Mouse (Mus musculus): Measurements from ENCODE around the gene Arl16. TPM values are rescaled to one million over a fixed set of nuclear protein-coding genes. Genes with fewer than 3 reads are reported as not detected.

The Arl16 gene
- total and polyA plus RNA-seq, 3 experiments: 20.0 to 20.8 TPM; not detected in 1

- Histone ChIP-seq H3K27ac (ENCODE audit: control insufficient read depth, low read depth, low read length) (no peak overlapping the region), H3K9ac (ENCODE audit: control insufficient read depth, low read depth, low read length, poor library complexity, severe bottlenecking) (no peak overlapping the region), H3K4me1 (ENCODE audit: control insufficient read depth in 1 of 2, insufficient read depth in 2 of 2, low read length in 2 of 2) (peaks cover 25 to 38% of the 10 kb centered on the region in 2 experiments), H3K79me2 (ENCODE audit: control insufficient read depth, insufficient read depth, low read length, poor library complexity) (no peaks in the 10 kb centered on the region), H3K27me3 (ENCODE audit: control insufficient read depth in 1 of 2, insufficient read depth in 2 of 2, low read length in 2 of 2) (no peaks in the 10 kb centered on the region), H3K36me3 (ENCODE audit: control insufficient read depth in 1 of 2, insufficient read depth in 2 of 2, low read length in 2 of 2) (peaks cover 0 to 21% of the 10 kb centered on the region in 2 experiments; a peak in 2 of 4 replicates), H3K4me3 (ENCODE audit: control insufficient read depth in 1 of 2, insufficient read depth in 1 of 2, low read depth in 2 of 2, low read length in 2 of 2) (no peak overlapping the region), H3K9me3 (replicated peaks; ENCODE audit: insufficient read depth, low read length) (no peaks in the 10 kb centered on the region)
- DNase-seq (ENCODE audit: low read depth, low spot score): no peak
- TF ChIP-seq MYB (IDR thresholded peaks at IDR 0.05; ENCODE audit: low read depth, low read length) (no peak), ZMIZ1 (IDR thresholded peaks at IDR 0.05; ENCODE audit: low read depth, low read length) (no peak), EP300 (IDR thresholded peaks at IDR 0.05; ENCODE audit: low read depth in 1 of 2, low read length in 2 of 2) (no peak), USF2 (IDR thresholded peaks at IDR 0.05; ENCODE audit: borderline replicate concordance in 1 of 2, insufficient read depth in 1 of 2, low read depth in 1 of 2, low read length in 2 of 2) (no peak), CTCF (IDR thresholded peaks at IDR 0.05 in 2 of 3, conservative IDR thresholded peaks at IDR 0.05 in 1 of 3; ENCODE audit: control insufficient read depth in 1 of 3, insufficient read depth in 1 of 3, low read depth in 2 of 3, low read length in 3 of 3, poor library complexity in 1 of 3, severe bottlenecking in 1 of 3) (no peak), NRF1 (IDR thresholded peaks at IDR 0.05; ENCODE audit: insufficient read depth, low read depth, low read length, poor library complexity, severe bottlenecking) (no peak), MXI1 (IDR thresholded peaks at IDR 0.05; ENCODE audit: low read depth, low read length) (no peak), GATA1 (IDR thresholded peaks at IDR 0.05; ENCODE audit: low read depth, low read length) (no peak), UBTF (IDR thresholded peaks at IDR 0.05; ENCODE audit: borderline replicate concordance, insufficient read depth, low read depth, low read length) (no peak), MAX (IDR thresholded peaks at IDR 0.05; ENCODE audit: low read length) (no peak), CHD1 (IDR thresholded peaks at IDR 0.05; ENCODE audit: low read depth, low read length) (no peak), CHD2 (IDR thresholded peaks at IDR 0.05; ENCODE audit: low read length) (no peak)
Observed at GRCm38 (mm10) chr11:120447179-120447578, 20.2 kb downstream of the Arl16 start.

- Histone ChIP-seq H3K9me3 (replicated peaks; ENCODE audit: insufficient read depth, low read length) (no peaks in the 10 kb centered on the region), H3K27me3 (ENCODE audit: control insufficient read depth in 1 of 2, insufficient read depth in 2 of 2, low read length in 2 of 2) (no peaks in the 10 kb centered on the region), H3K79me2 (ENCODE audit: control insufficient read depth, insufficient read depth, low read length, poor library complexity) (no peaks in the 10 kb centered on the region), H3K4me3 (ENCODE audit: control insufficient read depth in 1 of 2, insufficient read depth in 1 of 2, low read depth in 2 of 2, low read length in 2 of 2) (no peak overlapping the region), H3K27ac (ENCODE audit: control insufficient read depth, low read depth, low read length) (no peak overlapping the region), H3K9ac (ENCODE audit: control insufficient read depth, low read depth, low read length, poor library complexity, severe bottlenecking) (no peak overlapping the region), H3K36me3 (ENCODE audit: control insufficient read depth in 1 of 2, insufficient read depth in 2 of 2, low read length in 2 of 2) (peaks cover 0 to 18% of the 10 kb centered on the region in 2 experiments; a peak in 2 of 4 replicates), H3K4me1 (ENCODE audit: control insufficient read depth in 1 of 2, insufficient read depth in 2 of 2, low read length in 2 of 2) (peaks cover 21 to 32% of the 10 kb centered on the region in 2 experiments)
- peak; percentile 86 for DNase-seq (ENCODE audit: low read depth, low spot score)
- no peak for TF ChIP-seq POLR2A (IDR thresholded peaks at IDR 0.05; ENCODE audit: control insufficient read depth in 1 of 2, insufficient read depth in 1 of 2, low read depth in 1 of 2, low read length in 2 of 2, poor library complexity in 1 of 2)
- TF ChIP-seq KAT2A (conservative IDR thresholded peaks at IDR 0.05; ENCODE audit: low read depth, low read length): no peak
- TF ChIP-seq ZNF384 (IDR thresholded peaks at IDR 0.05; ENCODE audit: low read depth, low read length): peak; percentile 41; the same call in 1 of the 2 replicates
- no peak for TF ChIP-seq POLR2AphosphoS5 (IDR thresholded peaks at IDR 0.05; ENCODE audit: borderline replicate concordance, low read depth, low read length)
- no peak for TF ChIP-seq ELF1 (IDR thresholded peaks at IDR 0.05; ENCODE audit: low read depth, low read length)
- no peak for TF ChIP-seq MEF2A (IDR thresholded peaks at IDR 0.05; ENCODE audit: extremely low read depth, insufficient replicate concordance, low read depth, low read length, poor library complexity, severe bottlenecking)
- TF ChIP-seq HCFC1 (IDR thresholded peaks at IDR 0.05; ENCODE audit: low read depth, low read length): no peak
- peak; percentile 26 to 59; a peak in 3 of 4 replicates for TF ChIP-seq EP300 (IDR thresholded peaks at IDR 0.05; ENCODE audit: low read depth in 1 of 2, low read length in 2 of 2)
- TF ChIP-seq CTCF (IDR thresholded peaks at IDR 0.05 in 2 of 3, conservative IDR thresholded peaks at IDR 0.05 in 1 of 3; ENCODE audit: control insufficient read depth in 1 of 3, insufficient read depth in 1 of 3, low read depth in 2 of 3, low read length in 3 of 3, poor library complexity in 1 of 3, severe bottlenecking in 1 of 3): no peak
- no peak for TF ChIP-seq E2F4 (IDR thresholded peaks at IDR 0.05; ENCODE audit: borderline replicate concordance, low read depth, low read length)
- TF ChIP-seq USF1 (IDR thresholded peaks at IDR 0.05; ENCODE audit: low read depth, low read length): no peak
- no peak for TF ChIP-seq ZMIZ1 (IDR thresholded peaks at IDR 0.05; ENCODE audit: low read depth, low read length)
- TF ChIP-seq GATA1 (IDR thresholded peaks at IDR 0.05; ENCODE audit: low read depth, low read length): peak; percentile 81
- TF ChIP-seq NRF1 (IDR thresholded peaks at IDR 0.05; ENCODE audit: insufficient read depth, low read depth, low read length, poor library complexity, severe bottlenecking): no peak
- TF ChIP-seq CHD1 (IDR thresholded peaks at IDR 0.05; ENCODE audit: low read depth, low read length): no peak
- TF ChIP-seq MYC (IDR thresholded peaks at IDR 0.05; ENCODE audit: low read depth, low read length): no peak
- TF ChIP-seq USF2 (IDR thresholded peaks at IDR 0.05; ENCODE audit: borderline replicate concordance in 1 of 2, insufficient read depth in 1 of 2, low read depth in 1 of 2, low read length in 2 of 2): no peak
- no peak for TF ChIP-seq POLR2AphosphoS2 (IDR thresholded peaks at IDR 0.05; ENCODE audit: low read length)
- TF ChIP-seq CHD2 (IDR thresholded peaks at IDR 0.05; ENCODE audit: low read length): no peak
- TF ChIP-seq SMC3 (IDR thresholded peaks at IDR 0.05; ENCODE audit: low read depth, low read length): no peak
- no peak for TF ChIP-seq MAX (IDR thresholded peaks at IDR 0.05; ENCODE audit: low read length)
- TF ChIP-seq MYB (IDR thresholded peaks at IDR 0.05; ENCODE audit: low read depth, low read length): no peak
- no peak for TF ChIP-seq MAFK (IDR thresholded peaks at IDR 0.05; ENCODE audit: borderline replicate concordance, low read depth, low read length)
- TF ChIP-seq UBTF (IDR thresholded peaks at IDR 0.05; ENCODE audit: borderline replicate concordance, insufficient read depth, low read depth, low read length): no peak
- no peak for TF ChIP-seq ZKSCAN1 (IDR thresholded peaks at IDR 0.05; ENCODE audit: low read depth, low read length)
- peak; percentile 66; the same call in 1 of the 2 replicates for TF ChIP-seq MXI1 (IDR thresholded peaks at IDR 0.05; ENCODE audit: low read depth, low read length)
- TF ChIP-seq JUND (IDR thresholded peaks at IDR 0.05; ENCODE audit: low read depth, low read length): no peak
Observed at GRCm38 (mm10) chr11:120445475-120445874, 21.9 kb downstream of the Arl16 start.

All from MEL (cell line).